Mouse (Mus musculus): ENCODE data around the gene Eif4g3. TPM values are rescaled to one million over a fixed set of nuclear protein-coding genes. Genes with fewer than 3 reads are reported as not detected.
A peak's percentile ranks its signal among the peaks of the same experiment; 100 is the strongest.

The Eif4g3 gene
- total RNA-seq, 4 experiments from 2014 or later, result 147 to 156 (median 154) TPM

- DNase-seq (ENCODE audit: low spot score in 2 of 2), result peak in 1 of 2 experiments; percentile 30
Measured at GRCm38 (mm10) chr4:138217441-138217840, 224.6 kb downstream of the Eif4g3 start.

GRCm38 (mm10) chr4:138217951-138218685 is 225.3 kb downstream of the Eif4g3 start:
- DNase-seq (ENCODE audit: low spot score in 2 of 2), result no peak

- DNase-seq (ENCODE audit: low spot score in 2 of 2), result no peak
Measured at GRCm38 (mm10) chr4:138219331-138219730, 226.5 kb downstream of the Eif4g3 start.

- no peak for DNase-seq (ENCODE audit: low spot score in 2 of 2)
Measured at GRCm38 (mm10) chr4:138220761-138221160, 227.9 kb downstream of the Eif4g3 start.

GRCm38 (mm10) chr4:138221406-138221805 is 228.6 kb downstream of the Eif4g3 start:
- no peak for DNase-seq (ENCODE audit: low spot score in 2 of 2)

GRCm38 (mm10) chr4:138222396-138222795 is 229.6 kb downstream of the Eif4g3 start:
- DNase-seq (ENCODE audit: low spot score in 2 of 2), result no peak

GRCm38 (mm10) chr4:138223623-138224022 is 230.8 kb downstream of the Eif4g3 start:
- no peak for DNase-seq (ENCODE audit: low spot score in 2 of 2)

GRCm38 (mm10) chr4:138246756-138247665 is 254.2 kb downstream of the Eif4g3 start:
- DNase-seq (ENCODE audit: low spot score in 2 of 2), result peak in 1 of 2 experiments; percentile 93

GRCm38 (mm10) chr4:138250088-138250960 is 257.5 kb downstream of the Eif4g3 start, which contains the start of the genes Sh2d5 and Kif17:
TSS of gene Sh2d5 (plus strand) at chr4:138250403.
TSS of gene Kif17 (plus strand) at chr4:138250435.
- DNase-seq (ENCODE audit: low spot score in 2 of 2), result peak; percentile 74 to 95

- no peak for DNase-seq (ENCODE audit: low spot score in 2 of 2)
Measured at GRCm38 (mm10) chr4:138251819-138252218, 259.0 kb downstream of the Eif4g3 start.

- DNase-seq (ENCODE audit: low spot score in 2 of 2), result no peak
Measured at GRCm38 (mm10) chr4:138252231-138252630, 259.4 kb downstream of the Eif4g3 start.

GRCm38 (mm10) chr4:138257116-138257687 is 264.4 kb downstream of the Eif4g3 start:
- no peak for DNase-seq (ENCODE audit: low spot score in 2 of 2)

Small RNA genes within 50 kb of the gene (microRNA-seq; reads per million reads assigned to microRNA genes)
- gene Mir6399, result 0 reads per million in 2 experiments

Other genes with a start within 250 kb of the Eif4g3 start
- gene Alpl, start 196.6 kb upstream of the Eif4g3 start, total RNA-seq (2022), result 10 to 100 TPM in 3 of 4 experiments, 1 to 10 TPM in 1; 7.6 to 12.8 (median 11.6) TPM
- 10 to 100 TPM; 81.0 to 85.8 (median 83.3) TPM for gene Ece1, start 130.8 kb upstream of the Eif4g3 start, total RNA-seq (2022)
- 100 to 1,000 TPM; 206 to 215 (median 214) TPM for gene Hp1bp3, start 223.3 kb downstream of the Eif4g3 start, total RNA-seq (2022)

Data from left cerebral cortex, adult 8-10 months (tissue).